Mouse (Mus musculus) spleen, postnatal 4 days (tissue): ENCODE measurements around the gene Tanc1.

Experiments used
- DNase-seq, 2 experiments: peaks; one replicate each; pipeline ENCODE4 v3.0.0; 2022; ENCODE audit warnings: low spot score in 2 of 2

Gene Tanc1

GRCm38 (mm10) chr2:59681181-59681580 is 69.3 kb downstream of the Tanc1 start:
- DNase-seq = no peak

DNA sequence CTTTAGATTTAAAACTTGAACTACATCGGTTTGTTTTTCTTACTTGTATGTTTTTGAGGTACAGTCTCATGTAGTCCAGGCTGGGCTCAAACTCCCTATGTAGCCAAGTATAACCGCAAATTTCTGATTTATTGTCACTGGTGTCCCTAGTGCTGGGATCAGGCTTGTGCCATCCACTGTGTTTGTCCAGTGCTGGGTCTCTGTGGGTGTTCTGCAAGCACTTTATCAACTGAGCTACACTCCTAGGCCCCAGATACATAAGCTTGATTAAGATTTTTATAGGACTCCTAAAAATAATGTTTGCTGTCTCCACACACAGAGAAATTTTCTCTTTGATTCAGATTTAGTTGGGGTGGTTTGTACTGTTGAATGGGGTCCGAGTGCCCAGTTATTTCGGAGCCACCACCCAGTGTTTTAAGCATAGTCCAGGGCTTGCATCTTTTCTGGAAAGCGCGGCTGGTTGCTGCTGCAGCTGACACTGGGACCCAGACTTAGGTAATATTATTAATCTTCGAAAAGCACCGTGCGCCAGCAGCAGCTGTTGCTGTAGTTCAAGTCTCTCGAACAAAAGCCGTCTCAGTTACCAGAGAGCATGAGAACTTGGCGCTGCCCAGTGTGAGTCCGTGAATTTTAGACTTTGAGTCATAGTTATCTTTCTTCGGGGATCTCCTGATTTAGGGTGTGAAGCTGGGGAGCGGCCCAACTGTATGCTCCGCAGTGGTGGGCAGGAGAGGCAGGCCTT is 73.2 kb downstream of the Tanc1 start:
- DNase-seq = no peak

DNA sequence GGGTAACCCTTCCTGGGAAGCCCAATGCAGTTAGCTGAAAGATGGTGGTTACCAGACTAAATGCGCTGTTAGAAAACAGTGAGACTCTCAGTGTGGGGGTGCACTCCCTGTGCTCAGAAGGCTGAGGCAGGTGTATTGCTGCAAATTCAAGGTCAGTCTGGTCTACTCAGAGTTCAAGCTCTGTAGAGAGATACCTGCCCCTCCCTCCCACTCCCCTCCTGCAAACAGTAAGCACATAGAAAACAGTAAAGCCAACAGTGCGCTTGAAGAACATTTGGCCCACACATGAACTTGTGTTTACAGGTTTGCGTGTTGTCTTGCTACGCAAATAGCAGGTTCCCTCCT is 73.7 kb downstream of the Tanc1 start:
- no peak for DNase-seq

DNA sequence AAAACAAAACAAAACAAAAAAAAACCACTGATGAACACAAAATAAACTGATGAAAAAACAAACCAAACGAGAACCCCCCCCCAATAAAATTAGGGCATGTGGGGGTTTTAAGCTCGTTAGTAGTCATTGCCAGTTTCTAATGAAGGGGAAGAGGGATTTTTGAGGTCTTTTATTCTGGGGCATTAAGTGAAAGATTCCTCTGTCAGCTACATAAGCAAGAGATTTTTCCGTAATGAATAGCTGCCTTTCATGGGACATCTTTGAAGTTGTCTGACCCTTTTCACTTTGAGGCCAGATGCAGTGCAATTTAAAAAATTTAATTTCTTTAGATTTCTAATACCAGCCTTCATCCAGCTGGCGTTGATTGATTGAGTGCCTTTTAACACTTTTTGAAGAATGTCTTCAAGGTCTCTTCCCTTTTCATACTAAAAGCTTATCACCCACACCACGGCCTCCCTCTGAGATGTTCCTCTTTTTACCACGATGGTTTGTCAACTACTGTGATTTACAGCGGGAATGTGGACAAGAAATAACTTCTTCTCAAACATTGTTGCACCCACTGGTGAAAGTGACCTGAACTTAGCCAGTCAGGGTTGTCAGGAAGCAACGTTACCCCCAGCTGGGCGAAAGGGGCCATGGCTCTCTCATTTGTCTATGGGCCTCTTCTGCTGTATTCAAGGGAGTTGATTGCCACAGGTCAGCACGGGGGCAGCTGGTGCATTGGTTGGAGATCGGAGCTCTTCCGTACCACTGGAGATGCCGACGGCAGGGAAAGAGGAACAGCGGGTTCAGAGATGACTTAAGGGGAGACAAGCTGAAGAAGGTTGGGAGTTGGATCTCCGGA is 76.6 kb downstream of the Tanc1 start:
- no peak for DNase-seq

GRCm38 (mm10) chr2:59691112-59691511 is 79.3 kb downstream of the Tanc1 start:
- DNase-seq = no peak

- DNase-seq = no peak
Measured at GRCm38 (mm10) chr2:59693473-59693872, 81.6 kb downstream of the Tanc1 start.

DNA sequence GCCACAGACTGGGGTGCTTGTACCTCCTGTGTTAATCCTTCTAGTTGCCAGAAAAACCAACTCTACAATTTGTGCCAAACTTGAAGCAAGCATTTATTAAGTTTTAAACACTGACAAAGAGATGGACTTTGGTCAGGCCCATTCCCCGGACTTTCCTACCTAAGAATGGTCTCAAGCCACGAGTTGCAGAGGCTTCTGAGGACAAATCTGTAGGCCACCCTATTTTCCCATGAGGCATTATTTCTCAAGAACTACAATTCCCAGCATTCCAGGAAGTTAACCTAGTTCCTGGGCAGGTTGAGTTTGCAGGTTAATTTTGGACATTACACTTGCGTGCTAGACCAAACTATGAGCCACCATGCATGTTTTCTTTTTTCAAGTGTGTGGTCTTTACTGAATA is 85.3 kb downstream of the Tanc1 start:
- no peak for DNase-seq

DNA sequence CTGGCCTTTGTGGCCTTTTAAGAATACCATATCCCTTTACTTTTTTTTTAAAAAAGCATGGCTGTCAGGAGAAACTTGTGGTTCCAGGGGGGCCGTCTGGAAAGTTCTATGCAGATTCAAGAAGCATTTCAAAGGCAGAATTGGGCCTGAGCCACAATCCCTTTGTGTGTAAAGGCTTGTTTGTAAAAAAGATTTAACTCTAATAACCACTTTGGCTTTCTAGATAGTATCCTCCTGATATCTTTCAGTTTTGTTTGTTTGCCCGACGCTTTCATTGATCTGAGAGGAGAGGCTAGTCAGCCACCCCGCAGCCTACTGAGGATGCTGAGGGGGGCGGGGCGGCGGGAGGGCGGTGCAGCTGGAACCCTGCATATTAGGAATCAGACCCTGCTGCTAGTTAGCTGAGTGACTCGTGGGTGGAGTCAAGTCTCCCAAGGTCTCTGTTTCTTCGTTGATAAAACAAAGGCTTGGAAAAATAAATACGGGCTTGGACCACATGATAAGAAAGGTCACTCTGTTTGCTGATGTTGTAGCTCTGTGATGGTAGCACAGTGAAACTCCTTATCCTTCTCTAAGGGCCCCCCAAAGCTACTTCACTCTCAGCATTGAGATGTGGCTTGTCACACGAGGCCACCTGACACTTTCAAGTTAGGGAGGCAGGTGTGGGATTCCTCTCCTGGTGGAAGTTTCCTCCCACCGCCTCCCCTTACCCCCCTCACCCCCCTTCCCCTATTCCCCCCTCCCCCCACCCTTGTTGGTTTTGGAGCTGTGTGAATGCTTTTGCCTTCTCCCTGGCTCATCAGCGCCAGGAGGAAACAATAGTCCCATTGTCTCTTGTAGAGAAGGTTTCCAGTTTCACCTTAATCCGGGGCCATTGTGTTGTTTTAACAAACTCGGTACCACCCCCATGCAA is 86.1 kb downstream of the Tanc1 start:
- DNase-seq = no peak

GRCm38 (mm10) chr2:59698635-59699300 is 86.9 kb downstream of the Tanc1 start:
- no peak for DNase-seq

- no peak for DNase-seq
Measured at GRCm38 (mm10) chr2:59699893-59700292, 88.1 kb downstream of the Tanc1 start.

- no peak for DNase-seq
Measured at GRCm38 (mm10) chr2:59705221-59705620, 93.4 kb downstream of the Tanc1 start.

DNA sequence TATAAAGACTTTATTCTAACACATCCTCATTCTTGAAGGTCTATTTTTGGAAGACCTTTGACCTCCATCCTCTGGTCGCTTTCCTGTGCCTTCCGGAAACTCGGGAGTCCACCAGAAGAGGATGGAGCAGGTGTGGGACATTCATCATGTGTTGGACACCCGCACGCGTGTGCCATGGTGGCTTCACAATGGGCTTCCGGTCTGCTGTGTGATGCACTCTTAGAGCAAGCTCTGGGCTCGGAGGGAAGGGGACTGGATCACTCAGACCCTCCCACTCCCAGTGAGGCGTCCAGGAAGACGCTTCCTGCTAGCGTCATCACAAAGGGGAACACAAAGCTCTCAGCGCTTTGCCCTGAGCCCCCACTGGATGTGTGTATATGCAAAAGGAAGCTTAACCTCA is 95.0 kb downstream of the Tanc1 start:
- no peak for DNase-seq

DNA sequence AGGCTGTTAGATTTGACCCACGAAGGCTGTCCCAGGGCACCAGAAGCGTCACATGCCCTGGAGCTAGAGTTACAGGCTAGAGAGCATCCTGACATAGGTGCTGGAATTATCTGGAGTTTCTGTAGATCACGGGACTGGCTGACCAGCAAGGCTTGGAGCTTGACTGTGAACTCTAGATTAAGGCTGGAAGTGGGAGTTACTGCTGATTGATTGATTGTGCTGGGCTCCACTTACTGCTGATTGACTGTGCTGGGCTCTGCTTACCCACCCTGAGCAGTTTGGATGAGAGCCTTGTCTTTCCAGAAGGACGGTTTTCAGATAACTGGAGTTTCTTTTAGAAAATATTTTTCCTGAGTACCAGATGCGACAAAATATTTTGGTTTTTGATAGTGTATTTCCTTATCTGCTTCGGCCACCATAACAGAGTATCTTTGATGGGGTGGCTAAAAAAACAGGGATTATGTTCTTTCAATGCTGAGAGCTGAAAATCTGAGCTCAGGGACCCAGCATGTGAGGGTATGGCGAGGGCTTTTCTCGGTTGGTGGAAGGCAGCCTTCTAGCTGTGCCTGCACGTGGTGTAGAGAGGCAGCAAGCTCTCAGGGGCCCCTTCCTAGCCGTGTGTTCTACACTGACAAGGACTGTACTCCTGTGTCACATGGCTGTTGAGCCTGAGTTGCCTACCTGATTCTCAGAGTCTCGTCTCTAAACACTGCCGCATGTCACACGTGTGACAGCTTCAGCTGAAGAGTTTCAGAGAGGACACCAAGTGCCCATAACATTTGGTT is 96.3 kb downstream of the Tanc1 start:
- DNase-seq = no peak

DNA sequence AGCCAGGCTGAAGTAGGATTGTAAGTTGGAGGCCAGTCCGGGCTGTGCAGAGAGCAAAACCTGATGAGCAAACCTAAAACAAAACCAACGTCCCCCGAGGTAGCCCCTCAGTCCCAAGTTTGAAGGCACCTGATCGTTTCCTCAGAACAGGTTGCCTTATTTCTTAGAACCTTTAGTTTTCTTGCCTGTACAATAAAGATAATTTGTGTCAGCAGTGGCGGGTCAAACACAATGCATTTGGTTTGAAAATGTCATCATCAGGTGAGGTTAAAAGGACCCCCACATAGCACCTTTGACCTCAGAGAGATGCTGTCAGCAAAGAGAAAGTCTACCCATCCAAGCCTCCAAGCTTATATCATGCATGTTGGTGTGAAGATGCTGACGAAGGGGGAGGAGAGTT is 98.9 kb downstream of the Tanc1 start:
- DNase-seq = no peak

- no peak for DNase-seq
Measured at GRCm38 (mm10) chr2:59711992-59712391, 100.2 kb downstream of the Tanc1 start.

GRCm38 (mm10) chr2:59712484-59712883 is 100.6 kb downstream of the Tanc1 start:
- DNase-seq = no peak

DNA sequence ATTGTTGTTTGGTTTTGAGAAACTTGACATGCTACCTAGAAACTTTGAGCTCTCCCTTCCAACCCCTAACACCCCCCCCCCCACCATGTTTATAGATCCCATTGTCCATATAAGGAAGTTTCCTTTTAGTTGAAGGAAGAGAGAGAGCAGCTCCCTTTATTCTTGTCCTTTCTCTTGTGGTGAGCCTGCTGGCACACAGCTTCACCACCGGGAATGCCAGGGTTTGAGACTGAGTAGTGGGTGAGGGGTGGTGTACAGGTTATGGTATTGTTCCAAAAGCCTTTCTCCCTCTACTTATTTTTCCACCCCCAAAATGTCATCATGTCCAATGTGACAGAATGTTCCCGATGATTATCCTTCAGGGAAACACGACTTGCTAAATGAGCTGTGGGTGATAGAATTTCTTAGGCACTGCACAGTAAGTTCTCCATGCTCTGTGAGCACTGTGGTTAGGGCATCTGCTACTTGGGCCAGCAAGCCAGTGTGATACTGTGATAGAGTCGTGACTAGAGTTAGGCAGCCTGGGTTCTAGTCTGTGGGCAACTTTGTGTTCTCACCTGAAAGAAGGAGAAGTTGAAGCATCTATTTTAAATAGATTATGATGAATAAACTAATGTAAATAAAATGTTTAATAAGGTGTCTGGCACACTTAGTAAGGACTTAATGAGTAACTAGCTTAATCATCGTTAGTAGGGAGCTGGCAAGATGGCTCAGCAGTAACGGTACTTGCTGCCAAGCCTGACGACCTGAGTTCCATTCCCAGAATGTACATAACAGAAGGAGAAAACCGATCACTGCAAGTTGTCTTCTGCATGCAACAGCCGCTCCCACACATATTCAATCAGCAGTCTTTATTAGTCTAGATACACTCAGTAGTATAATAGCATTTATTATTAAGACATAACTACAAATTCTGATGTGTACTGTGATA is 102.0 kb downstream of the Tanc1 start:
- no peak for DNase-seq

GRCm38 (mm10) chr2:59714992-59715391 is 103.2 kb downstream of the Tanc1 start:
- no peak for DNase-seq

DNA sequence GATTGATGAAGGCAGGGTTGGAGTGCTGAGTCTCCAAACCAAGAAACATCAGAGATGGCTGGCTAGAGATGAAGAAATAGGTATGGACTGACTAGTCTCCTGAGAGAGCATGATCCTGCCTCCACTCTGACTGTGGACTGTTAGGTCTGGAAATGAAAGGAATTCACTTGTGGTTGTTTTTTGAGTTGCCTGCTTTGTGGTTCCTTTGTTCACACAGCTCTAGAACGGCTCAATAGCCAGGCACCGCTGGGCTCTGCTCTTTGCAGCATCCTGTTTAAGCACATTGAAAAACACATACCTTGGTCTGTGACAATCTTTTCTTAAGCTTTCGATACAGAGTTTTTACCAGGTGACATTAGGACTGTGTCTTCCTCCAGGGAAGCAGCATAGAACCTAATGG is 104.6 kb downstream of the Tanc1 start:
- DNase-seq = no peak
